Mouse (Mus musculus): ENCODE results near the gene St6galnac3. TPM values are rescaled to one million over a fixed set of nuclear protein-coding genes. Genes with fewer than 3 reads are reported as not detected.

St6galnac3 gene
- total RNA-seq, 1 experiment from 2014 or later: 17.1 TPM

DNA sequence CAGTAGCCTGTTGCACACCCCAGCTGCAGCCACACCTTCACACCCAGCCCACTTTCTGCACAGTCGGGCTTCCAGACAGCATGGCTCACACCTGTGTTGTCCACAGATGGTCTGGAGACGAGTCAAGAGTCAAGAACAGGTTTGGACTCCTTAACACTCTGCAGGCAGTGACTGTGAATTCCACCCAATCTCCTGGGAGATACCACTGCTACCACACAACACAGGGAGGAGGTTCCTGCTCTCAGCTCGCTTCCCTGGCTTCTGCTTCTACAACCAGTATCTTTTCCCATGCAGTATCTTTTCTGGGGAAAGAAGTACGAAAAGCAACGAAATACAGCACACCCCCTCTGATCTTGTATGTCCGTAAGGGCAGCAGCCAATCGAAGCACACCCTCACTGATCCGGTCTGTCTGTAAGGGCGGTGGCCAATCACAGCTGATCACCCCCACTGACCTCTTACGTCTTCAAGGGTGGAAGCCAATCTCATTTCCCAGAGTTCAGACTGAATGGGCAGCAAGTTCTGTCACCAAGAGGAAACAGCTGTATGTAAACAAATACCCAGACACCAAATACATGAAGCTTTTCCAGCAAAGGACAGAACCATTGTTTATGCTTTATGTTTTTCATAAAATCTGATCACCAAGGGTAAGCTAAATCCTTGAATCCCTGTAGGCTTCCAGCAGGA is 92.8 kb downstream of the St6galnac3 start:
- ATAC-seq (replicated peaks; ENCODE audit: insufficient number of reproducible peaks, low FRiP score, low TSS enrichment, poor library complexity, severe bottlenecking): no peak

GRCm38 (mm10) chr3:153626237-153626636 is 98.7 kb downstream of the St6galnac3 start:
- no peak for ATAC-seq (replicated peaks; ENCODE audit: insufficient number of reproducible peaks, low FRiP score, low TSS enrichment, poor library complexity, severe bottlenecking)

DNA sequence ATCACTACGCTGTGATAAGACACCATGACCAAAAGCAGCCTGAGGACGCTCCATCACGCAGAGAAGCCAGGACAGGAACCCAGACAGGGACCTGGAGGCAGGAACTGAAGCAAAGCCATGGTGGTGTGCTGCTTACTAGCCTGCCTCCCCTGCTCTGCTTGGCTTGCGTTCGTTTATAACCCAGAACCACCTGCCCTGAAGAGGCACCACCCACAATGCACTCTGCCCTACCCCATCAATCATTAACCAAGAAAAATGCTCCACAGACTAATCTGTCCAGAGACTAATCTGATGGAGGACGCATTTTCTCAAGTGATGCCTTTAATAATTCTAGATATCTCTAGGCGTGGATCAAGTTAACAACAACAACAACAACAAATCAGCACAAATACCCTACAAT is 106.0 kb downstream of the St6galnac3 start:
- ATAC-seq (replicated peaks; ENCODE audit: insufficient number of reproducible peaks, low FRiP score, low TSS enrichment, poor library complexity, severe bottlenecking): no peak

- ATAC-seq (replicated peaks; ENCODE audit: insufficient number of reproducible peaks, low FRiP score, low TSS enrichment, poor library complexity, severe bottlenecking): no peak
Measured at GRCm38 (mm10) chr3:153616849-153617248, 108.1 kb downstream of the St6galnac3 start.

DNA sequence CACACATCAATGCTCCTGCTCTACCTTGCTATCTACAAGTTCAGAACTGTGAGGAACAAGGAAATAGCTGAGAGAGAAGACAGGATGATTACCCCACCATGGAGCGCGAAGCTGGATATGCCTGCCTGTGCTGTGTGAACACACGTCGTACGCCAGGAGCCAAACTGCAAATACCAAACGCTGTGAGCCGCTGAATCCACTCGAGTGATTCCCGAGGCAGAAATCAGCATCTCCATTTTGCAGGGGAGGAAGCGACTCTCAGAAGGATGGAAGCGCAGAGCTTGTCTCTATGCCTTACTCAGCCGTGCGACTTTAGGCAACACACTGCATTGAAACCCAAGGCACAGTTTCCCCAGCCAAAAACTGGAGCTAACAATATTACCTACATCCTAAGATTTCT is 114.7 kb downstream of the St6galnac3 start:
- no peak for ATAC-seq (replicated peaks; ENCODE audit: insufficient number of reproducible peaks, low FRiP score, low TSS enrichment, poor library complexity, severe bottlenecking)

GRCm38 (mm10) chr3:153606331-153606730 is 118.6 kb downstream of the St6galnac3 start:
- no peak for ATAC-seq (replicated peaks; ENCODE audit: insufficient number of reproducible peaks, low FRiP score, low TSS enrichment, poor library complexity, severe bottlenecking)

DNA sequence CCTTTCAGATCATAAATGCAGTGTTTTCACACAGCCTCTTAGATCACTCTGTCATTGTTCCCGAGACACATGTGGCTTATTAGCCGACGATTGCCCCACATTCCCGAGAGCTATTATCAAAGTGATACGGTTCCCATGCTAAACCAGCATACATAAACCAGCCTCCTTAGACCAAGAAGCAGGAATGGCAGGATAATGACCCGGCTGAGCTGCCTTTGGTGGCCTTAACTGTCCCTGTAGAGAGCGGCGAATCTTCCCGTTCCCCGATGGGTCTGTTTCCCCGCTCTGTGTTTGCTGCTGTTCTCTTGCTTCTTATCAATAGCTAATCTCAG is 119.2 kb downstream of the St6galnac3 start:
- ATAC-seq (replicated peaks; ENCODE audit: insufficient number of reproducible peaks, low FRiP score, low TSS enrichment, poor library complexity, severe bottlenecking): no peak

- ATAC-seq (replicated peaks; ENCODE audit: insufficient number of reproducible peaks, low FRiP score, low TSS enrichment, poor library complexity, severe bottlenecking): no peak
Measured at GRCm38 (mm10) chr3:153605089-153605766, 119.7 kb downstream of the St6galnac3 start.

- ATAC-seq (replicated peaks; ENCODE audit: insufficient number of reproducible peaks, low FRiP score, low TSS enrichment, poor library complexity, severe bottlenecking): no peak
Measured at GRCm38 (mm10) chr3:153599179-153599578, 125.8 kb downstream of the St6galnac3 start.

DNA sequence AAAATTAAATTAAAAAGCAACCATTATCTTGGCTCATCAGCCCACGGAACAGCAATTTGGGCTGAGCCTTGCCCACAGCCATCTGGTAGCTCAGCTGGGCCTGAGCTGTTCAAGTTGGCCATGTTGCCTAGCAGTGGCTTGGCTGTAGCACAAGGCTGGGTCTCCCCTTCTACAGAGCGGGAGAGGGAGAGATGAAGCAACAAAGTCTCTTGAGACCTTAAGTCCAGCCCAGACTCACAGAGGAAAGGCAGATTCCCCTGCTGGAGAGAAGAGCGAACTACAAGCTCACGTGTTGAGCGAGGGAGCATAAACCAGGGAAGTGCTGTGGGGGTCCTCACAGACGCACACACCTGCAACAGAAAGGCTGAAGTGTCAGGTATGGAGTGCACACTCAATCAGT is 126.3 kb downstream of the St6galnac3 start:
- ATAC-seq (replicated peaks; ENCODE audit: insufficient number of reproducible peaks, low FRiP score, low TSS enrichment, poor library complexity, severe bottlenecking): no peak

GRCm38 (mm10) chr3:153594531-153594930 is 130.4 kb downstream of the St6galnac3 start:
- no peak for ATAC-seq (replicated peaks; ENCODE audit: insufficient number of reproducible peaks, low FRiP score, low TSS enrichment, poor library complexity, severe bottlenecking)

- ATAC-seq (replicated peaks; ENCODE audit: insufficient number of reproducible peaks, low FRiP score, low TSS enrichment, poor library complexity, severe bottlenecking): no peak
Measured at GRCm38 (mm10) chr3:153593978-153594377, 131.0 kb downstream of the St6galnac3 start.

DNA sequence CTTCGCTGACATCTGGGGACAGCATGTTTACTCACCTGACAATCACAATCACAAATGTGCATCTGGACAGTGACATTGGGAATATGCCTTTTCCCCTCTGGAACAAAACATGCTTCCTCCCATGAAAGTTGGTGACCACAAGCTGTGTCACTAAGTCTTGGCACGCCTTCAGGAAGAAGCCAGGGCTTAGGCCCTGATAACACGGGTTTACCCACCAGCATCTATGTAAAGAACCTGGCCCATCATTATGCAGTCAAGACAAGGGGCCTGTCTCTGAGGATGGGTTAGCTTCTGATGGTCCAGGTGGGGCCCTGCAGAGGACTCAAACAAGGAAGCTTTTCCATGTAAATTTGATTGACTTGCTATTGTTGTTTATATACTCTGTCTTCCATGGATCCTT is 131.9 kb downstream of the St6galnac3 start:
- ATAC-seq (replicated peaks; ENCODE audit: insufficient number of reproducible peaks, low FRiP score, low TSS enrichment, poor library complexity, severe bottlenecking): no peak

DNA sequence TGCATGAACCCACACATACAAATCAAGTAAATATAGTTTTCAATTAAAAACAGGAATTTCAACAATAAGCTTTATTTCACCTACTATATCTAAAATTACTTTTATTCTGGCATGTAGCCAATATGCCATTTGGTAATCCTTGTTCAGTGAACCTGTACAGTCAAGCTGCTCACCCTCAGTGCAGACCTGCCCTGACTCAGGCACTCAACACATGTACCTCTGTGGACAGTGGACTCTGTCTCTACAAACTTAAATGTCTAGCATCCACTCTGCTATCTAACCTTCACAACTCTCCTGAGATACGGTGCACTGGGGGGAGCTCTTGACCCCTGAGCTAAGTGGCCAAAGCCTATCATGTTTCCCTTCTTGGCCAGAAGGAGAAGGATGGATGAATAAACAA is 137.4 kb downstream of the St6galnac3 start:
- ATAC-seq (replicated peaks; ENCODE audit: insufficient number of reproducible peaks, low FRiP score, low TSS enrichment, poor library complexity, severe bottlenecking): no peak

- ATAC-seq (replicated peaks; ENCODE audit: insufficient number of reproducible peaks, low FRiP score, low TSS enrichment, poor library complexity, severe bottlenecking): no peak
Measured at GRCm38 (mm10) chr3:153584836-153585235, 140.1 kb downstream of the St6galnac3 start.

DNA sequence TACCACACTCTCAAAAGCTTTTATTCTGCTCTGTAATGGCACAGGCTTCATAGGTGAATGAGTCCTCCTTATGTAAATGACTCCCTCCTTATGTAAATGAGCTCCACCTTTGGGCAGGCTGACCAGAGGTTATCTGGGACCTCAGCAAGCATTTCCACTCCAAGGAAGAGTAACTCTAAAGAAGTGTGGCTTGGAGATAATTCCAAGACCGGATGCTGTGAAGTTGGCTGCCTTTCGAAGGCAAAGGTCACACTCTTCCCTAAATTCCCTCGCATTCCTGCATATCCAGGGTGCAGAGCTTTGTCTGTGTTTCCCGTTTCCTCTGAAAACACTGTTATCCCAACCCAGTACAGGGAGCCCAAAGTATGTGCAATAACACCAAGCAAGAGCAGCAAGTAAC is 142.9 kb downstream of the St6galnac3 start:
- no peak for ATAC-seq (replicated peaks; ENCODE audit: insufficient number of reproducible peaks, low FRiP score, low TSS enrichment, poor library complexity, severe bottlenecking)

GRCm38 (mm10) chr3:153580625-153581024 is 144.3 kb downstream of the St6galnac3 start:
- no peak for ATAC-seq (replicated peaks; ENCODE audit: insufficient number of reproducible peaks, low FRiP score, low TSS enrichment, poor library complexity, severe bottlenecking)

DNA sequence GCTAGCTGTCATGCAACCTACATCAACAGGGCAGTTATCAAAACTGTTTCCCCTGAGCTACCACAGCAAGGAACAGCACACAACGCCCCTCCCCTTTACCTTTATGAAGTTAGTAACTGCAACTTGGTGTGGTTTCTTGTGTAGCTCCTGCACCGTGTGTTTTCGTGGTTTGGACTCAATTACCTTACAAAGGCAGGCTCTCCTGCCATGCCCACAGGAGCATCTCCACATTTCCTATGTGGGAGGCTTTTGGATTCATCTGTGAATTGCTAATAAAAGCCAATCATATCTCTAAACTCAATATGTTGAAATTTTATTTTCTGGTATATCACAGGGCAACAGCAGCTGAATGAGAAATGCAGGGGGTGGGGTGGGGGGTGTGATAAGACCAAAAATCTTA is 144.8 kb downstream of the St6galnac3 start:
- ATAC-seq (replicated peaks; ENCODE audit: insufficient number of reproducible peaks, low FRiP score, low TSS enrichment, poor library complexity, severe bottlenecking): no peak

GRCm38 (mm10) chr3:153577286-153577685 is 147.7 kb downstream of the St6galnac3 start:
- no peak for ATAC-seq (replicated peaks; ENCODE audit: insufficient number of reproducible peaks, low FRiP score, low TSS enrichment, poor library complexity, severe bottlenecking)

DNA sequence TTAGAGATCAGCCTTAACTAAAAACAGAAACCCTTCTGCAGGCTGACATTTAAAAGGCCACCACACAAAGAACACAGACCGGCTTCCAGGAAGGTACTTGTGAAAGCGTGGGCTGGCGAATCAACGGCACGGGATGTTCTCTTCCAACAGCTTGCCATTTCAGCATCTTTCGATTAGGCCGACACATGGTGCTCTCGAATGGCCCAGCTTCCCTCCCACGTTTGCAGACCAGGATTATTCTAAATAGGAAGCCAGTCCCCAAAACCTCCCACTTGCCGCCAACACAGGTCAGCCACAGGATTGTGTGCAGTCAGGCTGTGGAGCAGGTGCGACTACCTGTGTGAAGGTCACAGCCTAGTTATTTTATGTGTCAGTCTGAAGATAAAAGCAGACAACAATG is 153.8 kb downstream of the St6galnac3 start:
- no peak for ATAC-seq (replicated peaks; ENCODE audit: insufficient number of reproducible peaks, low FRiP score, low TSS enrichment, poor library complexity, severe bottlenecking)

- ATAC-seq (replicated peaks; ENCODE audit: insufficient number of reproducible peaks, low FRiP score, low TSS enrichment, poor library complexity, severe bottlenecking): no peak
Measured at GRCm38 (mm10) chr3:153568815-153569214, 156.2 kb downstream of the St6galnac3 start.

Measured in monocyte, adult 5-6 weeks (primary cell).